Mouse (Mus musculus) right cerebral cortex, postnatal 14 days (tissue): ENCODE results near the gene Kalrn.

Source experiments
- DNase-seq: peaks from one replicate; pipeline ENCODE4 v3.0.0; 2022

The Kalrn gene

GRCm38 (mm10) chr16:33930785-33931184, 642.5 kb downstream of the Kalrn start:
- DNase-seq = no peak

- no peak for DNase-seq
Measured at GRCm38 (mm10) chr16:33928788-33929462, 644.4 kb downstream of the Kalrn start.

- DNase-seq = no peak
Measured at GRCm38 (mm10) chr16:33927263-33927824, 646.0 kb downstream of the Kalrn start.

- DNase-seq = no peak
Measured at GRCm38 (mm10) chr16:33923758-33924157, 649.6 kb downstream of the Kalrn start.

GRCm38 (mm10) chr16:33923001-33923316, 650.4 kb downstream of the Kalrn start:
- DNase-seq = no peak

GRCm38 (mm10) chr16:33922111-33923000, 651.0 kb downstream of the Kalrn start:
- DNase-seq = no peak

- DNase-seq = no peak
Measured at GRCm38 (mm10) chr16:33921514-33921913, 651.8 kb downstream of the Kalrn start.
